Mouse (Mus musculus) frontal cortex, postnatal 36 days (tissue): ENCODE data around the gene Bclaf1.
A peak's percentile ranks its signal among the peaks of the same experiment; 100 is the strongest.

ENCODE experiments used
- DNase-seq, 2 experiments: peaks; one replicate each; pipeline ENCODE4 v3.0.0; 2022; ENCODE audit warnings: low spot score in 2 of 2

The Bclaf1 gene

DNA sequence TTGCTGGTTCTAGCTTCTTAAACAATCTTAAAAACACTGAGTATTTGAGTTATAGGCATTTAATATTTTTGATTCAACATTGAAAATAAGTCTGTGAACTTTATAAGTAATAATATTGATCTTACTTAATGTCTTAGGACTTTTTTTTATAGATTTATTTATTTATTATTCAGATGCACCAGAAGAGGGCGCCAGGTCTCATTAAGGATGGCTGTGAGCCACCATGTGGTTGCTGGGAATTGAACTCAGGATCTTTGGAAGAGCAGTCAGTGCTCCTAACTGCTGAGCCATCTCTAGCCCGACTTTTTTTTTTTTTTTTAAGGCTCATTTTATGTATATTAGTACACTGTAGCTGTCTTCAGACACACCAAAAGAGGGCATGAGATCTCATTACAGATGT, 2.5 kb downstream of the Bclaf1 start:
- no peak for DNase-seq

GRCm38 (mm10) chr10:20317466-20317865, 5.2 kb downstream of the Bclaf1 start:
- no peak for DNase-seq

GRCm38 (mm10) chr10:20326226-20326625, 14.0 kb downstream of the Bclaf1 start:
- no peak for DNase-seq

DNA sequence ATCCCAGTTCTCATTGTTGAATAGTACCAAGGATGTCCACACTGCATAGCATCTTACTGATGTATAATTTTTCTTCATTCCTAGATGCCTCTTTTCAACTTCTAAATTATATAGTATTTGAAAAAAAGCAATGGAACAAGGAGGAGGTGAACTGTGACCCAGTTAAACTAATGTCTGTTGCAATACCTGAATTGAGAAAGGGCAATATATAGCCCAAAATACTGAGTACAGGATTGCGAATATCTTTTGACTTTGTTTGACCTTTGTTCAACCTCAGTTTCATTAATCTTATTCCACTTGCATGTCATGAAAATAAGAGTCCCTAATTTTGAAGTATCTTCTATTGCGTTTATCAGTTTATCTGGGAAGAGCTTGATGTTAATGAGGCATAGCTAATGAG, 19.0 kb downstream of the Bclaf1 start:
- DNase-seq, result no peak

GRCm38 (mm10) chr10:20337872-20338271, 25.6 kb downstream of the Bclaf1 start:
- no peak for DNase-seq

- DNase-seq, result no peak
Observed at GRCm38 (mm10) chr10:20345736-20346135, 33.5 kb downstream of the Bclaf1 start.

DNA sequence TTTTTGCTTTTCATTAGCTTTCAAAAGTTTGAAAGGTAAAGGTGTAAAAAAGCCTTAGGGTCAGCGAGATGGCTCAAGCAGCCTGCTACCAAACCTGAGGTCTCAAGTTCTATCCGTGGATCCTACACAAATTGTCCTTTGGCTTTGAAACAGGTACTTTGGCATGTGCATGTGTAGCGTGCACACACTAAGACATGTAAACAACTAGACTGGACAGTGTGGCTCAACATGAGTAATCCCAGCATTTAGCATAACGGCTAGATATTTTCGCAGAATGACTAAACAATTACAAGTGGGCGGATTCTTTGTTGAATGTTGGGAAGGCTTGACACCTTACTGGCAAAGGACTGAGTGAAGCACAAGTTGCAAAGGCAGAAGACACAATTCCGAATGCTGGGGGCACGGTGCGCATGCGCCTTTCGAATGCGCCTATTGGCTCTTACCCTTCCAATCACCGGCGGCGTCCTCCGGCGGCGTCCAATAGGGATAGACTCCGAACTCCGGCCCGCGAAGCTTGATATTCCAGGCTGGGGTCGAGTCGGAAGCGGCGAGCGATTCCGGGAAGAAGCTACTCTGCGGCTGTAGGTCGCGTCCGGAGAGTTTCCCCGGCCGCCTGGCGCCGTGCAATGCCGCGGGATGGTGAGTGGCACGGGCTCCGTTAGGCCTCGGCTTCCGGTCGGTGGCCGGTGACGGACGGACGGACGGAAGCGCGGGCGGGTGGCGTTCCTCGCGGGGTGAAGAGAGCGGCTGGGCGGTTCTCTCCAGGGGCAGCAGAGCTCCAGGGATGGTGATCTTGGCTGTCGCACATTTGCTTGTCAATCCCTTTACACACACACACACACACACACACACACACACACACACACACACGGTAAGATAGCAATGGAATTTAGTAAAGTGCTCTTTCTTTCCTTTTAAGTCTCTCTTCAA, 35.3 kb downstream of the Bclaf1 start, which contains the start of gene Mtfr2:
TSS of gene Mtfr2 (plus strand) at position 486 of the 930 bp plus-strand sequence.
- peak; percentile 92 to 95 for DNase-seq

DNA sequence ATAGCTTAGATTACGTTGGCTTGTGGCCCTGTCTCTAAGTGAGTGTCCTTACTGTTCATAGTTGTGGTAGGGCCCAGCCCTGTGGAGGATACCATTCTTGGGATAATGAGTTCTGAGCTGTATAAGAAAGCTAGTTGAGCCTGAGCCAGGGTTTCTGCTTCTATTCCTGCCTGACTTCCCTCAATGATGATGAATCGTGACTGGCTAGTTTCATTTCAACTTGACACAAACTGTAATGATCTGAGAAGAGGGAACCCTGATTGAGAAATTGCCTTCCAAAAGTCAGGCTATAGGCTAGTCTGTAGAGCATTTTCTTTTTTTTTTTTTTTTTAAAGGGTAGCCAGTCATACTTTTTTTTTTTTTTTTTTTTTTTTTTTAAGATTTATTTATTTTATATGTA, 36.6 kb downstream of the Bclaf1 start:
- no peak for DNase-seq

DNA sequence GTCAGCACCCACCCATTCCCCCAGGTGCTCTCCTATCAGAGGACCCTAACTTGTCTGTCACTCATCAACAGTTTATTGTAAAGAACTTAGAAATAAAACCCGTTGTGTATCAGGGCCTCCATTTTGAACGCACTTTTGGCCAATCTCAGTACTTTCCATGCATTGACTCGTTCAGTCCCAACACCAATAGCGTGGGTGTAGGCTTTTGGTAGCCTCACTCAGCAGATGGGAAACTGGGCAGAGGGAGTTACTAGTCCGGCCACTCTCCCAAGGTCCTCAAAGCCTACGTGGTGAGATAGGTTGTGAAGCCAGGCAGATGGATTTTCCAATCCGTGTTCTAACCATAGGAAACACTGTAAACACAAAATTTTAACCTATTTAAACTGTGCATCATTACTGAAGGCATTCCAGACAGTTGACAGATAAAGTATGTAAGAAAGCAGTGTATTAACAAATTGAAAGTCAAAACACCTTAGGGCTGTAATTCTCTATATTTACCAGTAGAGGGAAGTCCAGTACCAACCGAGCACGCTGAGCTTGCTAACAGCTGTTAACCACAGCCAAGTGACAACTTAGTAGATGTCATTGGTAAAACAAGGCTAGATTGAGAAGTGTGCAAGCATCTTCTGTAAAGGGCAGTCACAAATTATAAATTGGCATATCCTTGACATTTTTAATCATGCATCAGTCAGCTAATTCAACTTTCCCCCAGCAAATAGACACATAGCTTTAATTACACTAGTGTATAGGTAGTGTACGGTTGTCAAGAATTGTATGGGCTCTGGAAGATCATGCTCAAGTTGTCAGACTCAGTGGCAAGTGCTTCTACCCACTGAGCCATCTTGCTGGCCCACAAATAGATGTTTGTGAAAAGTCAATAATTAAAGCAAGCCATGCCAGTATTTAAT, 49.5 kb downstream of the Bclaf1 start:
- no peak for DNase-seq

GRCm38 (mm10) chr10:20362450-20363118, 50.3 kb downstream of the Bclaf1 start:
- no peak for DNase-seq

DNA sequence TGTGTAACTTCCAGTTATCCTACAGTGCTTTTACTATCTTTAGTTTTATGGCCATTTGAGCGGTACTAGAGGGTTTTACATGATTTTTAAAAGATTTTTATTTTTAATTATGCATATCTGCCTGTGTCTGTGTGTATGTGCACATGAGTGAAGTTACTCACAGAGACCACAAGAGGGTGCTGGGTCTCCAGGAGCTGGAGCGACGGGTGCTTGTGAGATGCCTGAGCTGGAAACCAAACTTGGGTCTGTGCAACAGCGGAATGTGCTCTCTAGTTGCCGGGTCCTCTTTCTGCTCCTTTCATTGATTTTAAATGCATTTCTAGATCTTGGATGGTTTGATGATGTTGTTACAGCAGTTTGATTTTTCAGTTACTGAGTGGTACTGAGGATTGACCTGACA, 59.8 kb downstream of the Bclaf1 start:
- no peak for DNase-seq

GRCm38 (mm10) chr10:20377621-20378020, 65.4 kb downstream of the Bclaf1 start:
- no peak for DNase-seq

GRCm38 (mm10) chr10:20379071-20379735, 66.9 kb downstream of the Bclaf1 start:
- no peak for DNase-seq

DNA sequence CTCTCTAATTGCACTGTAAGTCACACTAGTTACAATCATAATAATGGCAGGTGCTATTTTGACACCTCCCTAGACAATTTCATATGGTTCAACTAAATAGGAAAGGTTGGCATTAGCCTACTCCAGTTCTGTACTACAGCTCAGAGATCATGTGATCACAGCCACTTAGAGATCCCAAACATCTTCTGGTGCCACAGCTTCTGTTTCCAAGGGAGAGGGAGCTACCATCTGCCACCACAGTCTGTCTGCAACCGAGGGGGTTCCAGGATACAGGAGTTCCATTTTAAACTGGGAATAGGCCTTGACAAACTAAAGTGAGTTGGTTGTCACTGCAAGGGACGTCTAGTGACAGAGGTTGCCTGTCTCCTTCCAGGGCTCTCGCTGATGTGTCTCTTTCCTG, 68.5 kb downstream of the Bclaf1 start:
- peak; percentile 20 to 64 for DNase-seq

- no peak for DNase-seq
Observed at GRCm38 (mm10) chr10:20381352-20381751, 69.1 kb downstream of the Bclaf1 start.

DNA sequence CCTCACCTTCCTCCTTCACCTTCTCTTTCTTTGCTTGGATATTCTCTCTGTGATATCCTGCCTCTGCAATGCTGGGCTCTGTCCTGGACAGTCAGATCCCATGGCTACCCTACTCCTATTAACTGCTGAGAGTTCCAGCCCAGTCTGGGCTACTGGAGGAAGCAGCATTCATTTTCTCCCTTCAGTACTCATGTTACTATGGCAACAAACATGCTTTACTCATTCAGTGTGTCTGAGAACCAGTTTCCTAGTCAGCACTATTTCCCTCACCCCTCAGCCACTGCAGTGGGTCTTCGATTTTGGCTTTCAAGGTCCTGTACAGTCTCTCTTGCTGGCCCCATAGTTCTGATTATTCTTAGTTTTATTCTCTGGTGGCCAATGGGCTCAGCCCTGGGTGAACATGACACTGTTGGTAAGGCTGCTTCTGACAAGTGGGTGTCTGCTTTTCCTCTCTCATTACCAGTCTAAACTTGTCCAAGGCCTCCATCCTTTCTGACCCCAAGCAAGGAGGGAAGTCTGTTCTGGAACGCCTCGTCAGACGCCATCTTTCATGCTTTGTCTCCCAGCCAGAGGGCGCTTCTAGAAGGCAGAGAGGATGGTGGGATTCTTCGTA, 70.6 kb downstream of the Bclaf1 start:
- no peak for DNase-seq

DNA sequence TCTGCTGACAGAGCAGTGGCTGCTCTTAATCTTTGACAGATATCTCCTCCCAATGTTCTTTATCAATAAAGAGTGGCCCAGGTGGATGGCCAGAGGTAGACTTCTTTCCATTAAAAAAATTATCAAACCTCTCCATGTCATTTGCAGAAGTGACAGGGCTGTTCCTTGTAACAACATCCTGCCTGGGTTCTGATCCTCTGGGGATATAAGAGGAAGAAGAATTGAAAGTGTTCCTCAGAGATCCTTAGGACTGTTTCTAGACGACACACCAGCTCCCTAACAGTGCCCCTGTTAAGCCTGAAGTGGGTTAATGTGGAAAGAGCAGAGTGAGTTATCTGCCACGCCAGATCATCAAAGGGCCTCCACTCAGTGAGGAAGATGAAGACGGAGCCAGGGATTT, 78.3 kb downstream of the Bclaf1 start:
- no peak for DNase-seq
